Comparison of ENCODE assay signal across 13 mouse cellular contexts in the genomic region with DNA sequence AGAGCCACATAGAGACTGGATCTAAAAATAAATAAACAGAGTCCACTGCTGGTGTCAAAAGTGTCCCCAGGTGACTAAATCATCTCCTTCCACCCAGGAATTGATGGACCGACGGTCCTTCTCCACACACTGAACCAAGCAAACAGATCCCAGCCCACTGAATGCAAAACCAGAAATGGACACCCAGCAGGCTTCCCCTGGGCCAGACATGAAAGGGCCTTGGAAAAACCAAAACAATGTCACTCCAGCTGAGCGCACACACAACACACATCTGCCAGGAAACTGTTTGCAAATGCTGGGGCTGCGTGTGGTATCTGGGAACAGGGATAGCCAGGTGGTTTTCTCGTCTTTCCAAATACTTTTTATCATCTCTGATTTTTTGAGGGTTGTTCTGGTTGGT. TPM values are rescaled to one million over a fixed set of nuclear protein-coding genes. Genes with fewer than 3 reads are reported as not detected.
DNase-seq lines count a peak whose midpoint lies in the region; ATAC-seq and TF ChIP-seq lines count a peak whose summit lies in the region.
"Had no signal": no experiment of that assay in that cellular context is flagged by ENCODE, and none has a peak within 500 bp of the region (broad histone marks: within the 10 kb centered on the region; RNA-seq: fewer than 3 reads in every experiment).

No protein-coding gene starts in this region.

- intact Hi-C loops in heart, adult 2 months (cut with DNase I) = loop anchor here (5.0 kb wide), 1 partner anchor 78 kb away; no protein-coding TSS in a partner anchor

- ATAC-seq in kidney, embryonic 14.5 days (ENCODE audit: low FRiP score, low TSS enrichment) = no peak
- no peak for ATAC-seq in lung, postnatal 0 days
- ATAC-seq in limb, embryonic 14.5 days (ENCODE audit: low FRiP score, low read depth) = no peak; the same call in 1 of the 2 replicates

- WGBS in heart, adult 2 months = 31% methylated on average over 5 of the region's 5 CpGs
- WGBS in kidney, embryonic 14.5 days = 35% methylated on average over 5 of the region's 5 CpGs
- 57% methylated on average over 5 of the region's 5 CpGs for WGBS in lung, postnatal 0 days
- 41% methylated on average over 5 of the region's 5 CpGs for WGBS in limb, embryonic 14.5 days

- H3K4me1 ChIP-seq in heart, adult 2 months (ENCODE audit: control insufficient read depth, insufficient read depth, low read length) = peaks cover 60% of the 10 kb centered on the region
- H3K4me1 ChIP-seq in kidney, embryonic 14.5 days (ENCODE audit: control insufficient read depth, insufficient read depth, low read length) = peaks cover 50% of the 10 kb centered on the region
- H3K4me1 ChIP-seq in lung, postnatal 0 days (ENCODE audit: insufficient read depth, low read depth, low read length) = peaks cover 40% of the 10 kb centered on the region
- H3K4me1 ChIP-seq in limb, embryonic 14.5 days (ENCODE audit: control insufficient read depth, insufficient read depth, low read length) = peaks cover 17% of the 10 kb centered on the region

- H3K4me3 ChIP-seq in heart, adult 2 months = no peak overlapping the region
- no peak overlapping the region for H3K4me3 ChIP-seq in kidney, embryonic 14.5 days (ENCODE audit: low read length)
- H3K4me3 ChIP-seq in lung, postnatal 0 days (ENCODE audit: low read depth, low read length) = no peak overlapping the region
- no peak overlapping the region for H3K4me3 ChIP-seq in limb, embryonic 14.5 days (replicated peaks; ENCODE audit: low read length)

- H3K9ac ChIP-seq in heart, adult 2 months (ENCODE audit: low read depth, low read length) = no peak overlapping the region
- no peak overlapping the region for H3K9ac ChIP-seq in kidney, embryonic 14.5 days (ENCODE audit: low read depth, low read length)
- no peak overlapping the region for H3K9ac ChIP-seq in lung, postnatal 0 days (replicated peaks; ENCODE audit: low read depth)
- no peak overlapping the region for H3K9ac ChIP-seq in limb, embryonic 14.5 days (ENCODE audit: low read depth, low read length, severe bottlenecking)
- H3K9ac ChIP-seq: liver, embryonic 14.5 days had no signal

- no peaks in the 10 kb centered on the region for H3K9me3 ChIP-seq in kidney, embryonic 14.5 days (ENCODE audit: control insufficient read depth, low read length)
- H3K9me3 ChIP-seq in lung, postnatal 0 days (ENCODE audit: low read length) = no peaks in the 10 kb centered on the region
- no peaks in the 10 kb centered on the region for H3K9me3 ChIP-seq in limb, embryonic 14.5 days (ENCODE audit: control insufficient read depth, low read length)

- peak; percentile 79 for TF ChIP-seq EP300 in heart, adult 2 months (IDR thresholded peaks at IDR 0.05; ENCODE audit: insufficient read depth, low read depth, low read length)
- TF ChIP-seq EP300 in lung, postnatal 0 days (IDR thresholded peaks at IDR 0.05) = no peak

- peak in 1 of 2 experiments; percentile 38 for DNase-seq in heart, adult 2 months
- no peak for DNase-seq in heart, adult 8-10 months (ENCODE audit: low spot score)
- DNase-seq in kidney, postnatal 36 days = no peak
- DNase-seq in lung, postnatal 0 days (ENCODE audit: low spot score) = no peak
- no peak for DNase-seq in lung, postnatal 4 days
- no peak for DNase-seq in limb, embryonic 14.5 days (ENCODE audit: low spot score)
- no peak for DNase-seq in urinary bladder, adult 18-20 months (ENCODE audit: low spot score in 2 of 2)
- DNase-seq: B cell, adult 2 months had no signal

- H3K27ac ChIP-seq in heart, adult 2 months = peak overlapping the region; percentile 77
- peak overlapping the region; percentile 53; the same call in 1 of the 2 replicates for H3K27ac ChIP-seq in kidney, embryonic 14.5 days (ENCODE audit: low read depth, low read length)
- H3K27ac ChIP-seq in lung, postnatal 0 days (ENCODE audit: low read length) = peak overlapping the region; percentile 77
- H3K27ac ChIP-seq in limb, embryonic 14.5 days (replicated peaks; ENCODE audit: low read depth, low read length) = peak overlapping the region; percentile 48; the same call in 1 of the 2 replicates
- H3K27ac ChIP-seq: liver, embryonic 14.5 days had no signal

- H3K36me3 ChIP-seq in heart, adult 2 months (ENCODE audit: control insufficient read depth, insufficient read depth, low read length) = peaks cover 25% of the 10 kb centered on the region
- no peaks in the 10 kb centered on the region for H3K36me3 ChIP-seq in kidney, embryonic 14.5 days (ENCODE audit: control insufficient read depth, insufficient read depth, low read length)
- no peaks in the 10 kb centered on the region for H3K36me3 ChIP-seq in lung, postnatal 0 days (ENCODE audit: insufficient read depth, low read length)
- no peaks in the 10 kb centered on the region for H3K36me3 ChIP-seq in limb, embryonic 14.5 days (ENCODE audit: control insufficient read depth, insufficient read depth, low read length)

- TF ChIP-seq POLR2A in heart, adult 2 months (IDR thresholded peaks at IDR 0.05; ENCODE audit: insufficient read depth, low read depth, low read length) = no peak
- TF ChIP-seq POLR2A in limb, embryonic 14.5 days (IDR thresholded peaks at IDR 0.05; ENCODE audit: borderline replicate concordance, extremely low read depth, insufficient read depth, insufficient read length) = no peak

- no peak overlapping the region for H3K4me2 ChIP-seq in kidney, embryonic 14.5 days (replicated peaks; ENCODE audit: low read depth, low read length)
- H3K4me2 ChIP-seq in lung, postnatal 0 days (replicated peaks; ENCODE audit: low read depth, low read length) = no peak overlapping the region
- H3K4me2 ChIP-seq in limb, embryonic 14.5 days (replicated peaks; ENCODE audit: low read depth, low read length, severe bottlenecking) = no peak overlapping the region

- peaks cover 6% of the 10 kb centered on the region for H3K79me2 ChIP-seq in heart, adult 2 months (replicated peaks; ENCODE audit: control insufficient read depth, insufficient read depth, low read length)

- no peak for TF ChIP-seq CTCF in heart, adult 2 months (IDR thresholded peaks at IDR 0.05)
- no peak for TF ChIP-seq CTCF in lung, postnatal 0 days (IDR thresholded peaks at IDR 0.05)

- H3K27me3 ChIP-seq in heart, adult 2 months (ENCODE audit: control insufficient read depth, insufficient read depth, low read length) = no peaks in the 10 kb centered on the region
- H3K27me3 ChIP-seq in kidney, embryonic 14.5 days (ENCODE audit: control insufficient read depth, insufficient read depth, low read length) = no peaks in the 10 kb centered on the region
- H3K27me3 ChIP-seq in lung, postnatal 0 days (replicated peaks; ENCODE audit: insufficient read depth, low read length) = no peaks in the 10 kb centered on the region
- H3K27me3 ChIP-seq in limb, embryonic 14.5 days (ENCODE audit: control insufficient read depth, insufficient read depth, low read length) = no peaks in the 10 kb centered on the region

RNA-seq across cellular contexts. Expression of gene Pald1, which starts 13.6 kb away (rescaled TPM):
- 10 to 100 TPM; 15.3 to 17.6 TPM for total RNA-seq in heart, adult 2 months (2021)
- 17.7 and 20.4 TPM in 2 replicates for polyA plus RNA-seq in heart, adult 2 months (2012; rRNA removed)
- total RNA-seq in heart, adult 8-10 months (2022) = 10 to 100 TPM; 11.3 to 21.8 (median 12.9) TPM
- polyA plus RNA-seq in kidney, embryonic 14.5 days (2014; fragmentation: Nextera tagmentation; extraction: Ambion mirVana) = 14.9 and 25.5 TPM in 2 replicates
- 30.4 and 36.0 TPM in 2 replicates for polyA plus RNA-seq in lung, postnatal 0 days (2015; fragmentation: Nextera tagmentation; extraction: Ambion mirVana)
- polyA plus RNA-seq in limb, embryonic 14.5 days (2012; rRNA removed) = 24.9 and 28.2 TPM in 2 replicates
- polyA plus RNA-seq in limb, embryonic 14.5 days (2014; fragmentation: Nextera tagmentation; extraction: Ambion mirVana) = 18.8 and 19.4 TPM in 2 replicates
- total RNA-seq: megakaryocyte-erythroid progenitor cell, adult 5-6 weeks had no signal

RNA-seq across cellular contexts. Expression of gene Nodal, which starts 48.0 kb away (rescaled TPM):
- under 1 TPM in 1 of 2 experiments, not detected in 1; 0.10 TPM for total RNA-seq in heart, adult 2 months (2021)
- polyA plus RNA-seq in heart, adult 2 months (2012; rRNA removed) = 0.04 and 0.38 TPM in 2 replicates
- total RNA-seq in heart, adult 8-10 months (2022) = under 1 TPM in 1 of 4 experiments, not detected in 3; 0.11 TPM
- polyA plus RNA-seq in kidney, embryonic 14.5 days (2014; fragmentation: Nextera tagmentation; extraction: Ambion mirVana) = 0.30 and 0.44 TPM in 2 replicates
- 0.37 TPM in 2 replicates for polyA plus RNA-seq in lung, postnatal 0 days (2015; fragmentation: Nextera tagmentation; extraction: Ambion mirVana)
- 0.10 and 0.16 TPM in 2 replicates for polyA plus RNA-seq in limb, embryonic 14.5 days (2012; rRNA removed)
- 0.19 TPM in 1 of 2 replicates, not detected in the other for polyA plus RNA-seq in limb, embryonic 14.5 days (2014; fragmentation: Nextera tagmentation; extraction: Ambion mirVana)
- total RNA-seq: adrenal gland, postnatal 25 days; megakaryocyte-erythroid progenitor cell, adult 5-6 weeks had no signal
- polyA plus RNA-seq: stomach, embryonic 14.5 days had no signal
